Mouse (Mus musculus): ENCODE results near the gene Olfr1512. TPM values are rescaled to one million over a fixed set of nuclear protein-coding genes. Genes with fewer than 3 reads are reported as not detected.
A peak's percentile ranks its signal among the peaks of the same experiment; 100 is the strongest.
"Not testable (repeated sequence)": the region's sequence is repeated elsewhere in the genome, so short reads cannot be mapped to it uniquely, and the experiment has no call there.

Gene Olfr1512
- total RNA-seq (2021), result not detected
- long read RNA-seq, experiment 1, result 0 reads
- long read RNA-seq, experiment 2, result 0 reads

DNA sequence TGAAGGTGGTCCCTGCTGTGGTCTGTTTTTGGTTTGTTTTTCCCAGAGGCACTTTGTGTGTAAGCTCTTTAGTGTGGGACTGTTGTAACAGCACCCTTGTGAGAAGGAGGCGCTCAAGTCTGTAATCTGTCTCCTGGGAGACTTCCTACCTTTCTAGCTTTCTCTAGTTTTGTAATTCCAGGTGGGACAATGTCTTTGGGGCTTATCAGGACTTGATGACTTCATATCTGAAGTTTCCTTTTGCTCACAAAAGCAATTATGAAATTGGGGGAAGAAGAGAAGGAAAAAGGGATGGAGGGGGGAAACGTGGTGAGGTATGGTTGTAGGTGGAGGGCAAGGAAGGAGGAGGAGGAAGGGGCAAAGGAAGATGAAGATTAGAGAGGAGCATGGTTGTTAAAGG lies at the start of gene Olfr1512:
Olfr1512 (minus strand) TSS at position 101 of the 400 bp plus-strand sequence.
- no peak for DNase-seq

DNA sequence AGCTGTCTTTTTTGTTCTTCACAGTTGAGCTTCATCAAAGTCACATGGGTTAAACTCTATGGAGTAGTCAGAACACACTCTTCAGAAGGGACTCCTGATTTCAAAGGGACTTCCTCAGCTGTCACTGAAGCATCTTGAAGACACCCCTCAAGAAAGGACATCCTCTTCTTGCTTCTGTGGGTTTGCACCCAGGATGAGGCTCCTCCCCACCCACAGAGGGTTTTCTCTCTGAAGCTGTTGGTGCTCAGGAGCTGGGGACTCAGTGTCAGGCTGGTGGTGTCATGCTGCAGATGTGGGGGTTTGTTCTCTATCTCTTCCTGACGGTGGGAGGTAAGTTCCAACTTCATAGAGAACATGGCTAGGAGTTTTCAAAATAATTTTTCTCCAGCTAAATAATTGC lies 48.7 kb upstream of the Olfr1512 start:
- DNase-seq, result no peak

DNA sequence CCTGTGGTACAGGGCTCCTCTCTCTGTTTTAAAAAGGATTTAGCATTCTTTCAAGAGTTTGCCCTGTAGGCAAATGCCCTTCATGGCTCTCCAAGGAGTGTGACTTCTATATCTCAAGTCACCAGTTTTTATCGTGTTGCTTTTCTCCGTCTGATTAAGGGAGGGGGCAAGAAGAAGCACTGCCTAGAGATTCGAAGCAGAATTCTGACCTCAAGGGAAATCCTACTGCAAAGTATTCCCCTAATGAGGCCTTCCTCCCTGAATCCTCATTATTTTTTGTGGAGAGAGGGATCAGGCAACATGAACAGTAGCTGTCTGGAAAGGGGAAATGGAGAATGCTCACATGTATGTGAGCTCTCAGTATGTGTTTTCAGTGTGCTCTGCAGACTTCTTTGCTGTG lies 35.3 kb upstream of the Olfr1512 start, which contains the start of gene Olfr1510:
Olfr1510 (minus strand) TSS at position 101 of the 400 bp plus-strand sequence.
- DNase-seq, result no peak

DNA sequence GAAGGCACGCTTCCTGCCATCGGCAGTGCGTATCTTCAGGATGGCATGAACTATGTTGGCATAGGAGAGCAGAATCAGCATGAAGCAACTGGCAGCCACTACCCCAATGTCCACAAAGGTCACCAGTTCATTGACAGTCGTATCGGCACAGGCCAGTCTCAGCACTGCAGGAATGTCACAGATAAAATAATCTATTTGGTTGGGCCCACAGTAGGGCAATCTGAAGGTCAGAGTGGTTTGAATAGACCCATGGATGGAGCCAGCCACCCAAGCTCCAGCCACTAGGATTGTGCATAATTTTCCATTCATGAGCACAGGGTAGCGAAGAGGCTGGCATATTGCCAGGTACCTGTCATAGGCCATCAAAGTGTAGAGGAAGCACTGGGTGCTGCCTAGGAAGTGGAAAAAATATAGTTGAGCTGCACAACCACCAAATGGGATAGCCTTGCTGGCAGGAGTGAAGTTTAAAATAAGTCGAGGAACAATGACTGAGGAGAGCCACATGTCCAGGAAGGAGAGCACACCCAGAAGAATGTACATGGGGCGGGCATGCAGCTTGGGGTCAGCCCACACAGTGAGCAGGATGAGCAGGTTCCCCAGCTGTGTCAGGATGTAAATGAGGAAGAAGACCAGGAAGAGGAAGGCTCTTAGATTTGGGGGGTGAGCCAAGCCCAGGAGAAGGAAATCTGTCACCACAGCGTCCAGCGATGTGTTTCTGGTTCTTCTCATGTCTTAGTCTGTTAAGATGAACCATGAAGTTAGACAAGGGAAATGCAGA lies 31.4 kb upstream of the Olfr1512 start:
- DNase-seq, result not testable (repeated sequence)

DNA sequence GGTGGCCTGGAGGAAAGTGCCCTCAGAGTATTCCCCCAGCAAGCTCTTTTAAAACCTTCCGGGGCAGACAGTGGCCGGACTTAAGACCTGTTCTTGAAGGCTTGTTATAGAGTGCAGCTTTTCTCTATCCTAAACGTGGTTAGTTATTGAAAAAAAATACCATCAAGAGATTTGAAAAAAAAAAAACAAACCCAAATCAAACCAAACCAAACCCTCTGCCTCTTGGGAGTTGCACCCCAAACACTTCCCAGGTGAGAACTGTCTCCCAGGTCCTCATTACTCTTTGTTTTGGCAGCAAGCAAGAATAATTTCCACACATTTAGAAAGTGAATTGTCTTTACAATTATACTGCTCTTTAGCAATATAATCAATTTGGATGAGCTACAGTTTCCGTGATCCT lies 18.3 kb upstream of the Olfr1512 start, which contains the start of gene Olfr1511:
Olfr1511 (minus strand) TSS at position 101 of the 400 bp plus-strand sequence.
- no peak for DNase-seq

DNA sequence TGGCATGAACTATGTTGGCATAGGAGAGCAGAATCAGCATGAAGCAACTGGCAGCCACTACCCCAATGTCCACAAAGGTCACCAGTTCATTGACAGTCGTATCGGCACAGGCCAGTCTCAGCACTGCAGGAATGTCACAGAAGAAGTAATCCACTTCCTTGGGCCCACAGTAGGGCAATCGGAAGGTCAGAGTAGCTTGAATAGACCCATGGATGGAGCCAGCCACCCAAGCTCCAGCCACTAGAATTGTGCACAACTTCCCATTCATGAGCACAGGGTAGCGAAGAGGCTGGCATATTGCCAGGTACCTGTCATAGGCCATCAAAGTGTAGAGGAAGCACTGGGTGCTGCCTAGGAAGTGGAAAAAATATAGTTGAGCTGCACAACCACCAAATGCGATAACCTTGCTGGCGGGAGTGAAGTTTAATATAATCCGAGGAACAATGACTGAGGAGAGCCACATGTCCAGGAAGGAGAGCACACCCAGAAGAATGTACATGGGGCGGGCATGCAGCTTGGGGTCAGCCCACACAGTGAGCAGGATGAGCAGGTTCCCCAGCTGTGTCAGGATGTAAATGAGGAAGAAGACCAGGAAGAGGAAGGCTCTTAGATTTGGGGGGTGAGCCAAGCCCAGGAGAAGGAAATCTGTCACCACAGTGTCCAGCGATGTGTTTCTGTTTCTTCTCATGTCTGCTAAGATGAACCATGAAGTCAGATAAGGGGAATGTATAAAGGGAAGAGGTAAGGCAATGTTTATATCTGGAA lies 11.3 kb upstream of the Olfr1512 start:
- not testable (repeated sequence) for DNase-seq

DNA sequence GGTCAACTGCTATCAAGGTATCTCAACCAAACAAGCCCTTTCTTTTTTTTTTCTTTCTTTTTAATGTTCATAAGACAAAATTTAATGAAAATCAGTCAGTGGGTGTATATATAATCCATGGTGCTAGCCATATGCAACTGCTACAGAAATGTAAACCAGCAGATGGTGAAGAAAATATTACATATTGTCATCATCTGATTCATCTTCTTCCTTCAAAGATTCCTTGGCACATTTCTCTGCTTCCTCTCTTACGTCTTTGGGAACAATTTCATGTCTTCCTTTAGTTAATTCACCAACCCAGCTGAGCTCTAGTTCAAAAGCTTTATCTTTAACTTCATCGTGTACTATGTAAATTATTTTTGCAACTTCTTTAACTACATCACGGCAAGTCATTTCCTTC lies 10.2 kb downstream of the Olfr1512 start:
- DNase-seq, result no peak

DNA sequence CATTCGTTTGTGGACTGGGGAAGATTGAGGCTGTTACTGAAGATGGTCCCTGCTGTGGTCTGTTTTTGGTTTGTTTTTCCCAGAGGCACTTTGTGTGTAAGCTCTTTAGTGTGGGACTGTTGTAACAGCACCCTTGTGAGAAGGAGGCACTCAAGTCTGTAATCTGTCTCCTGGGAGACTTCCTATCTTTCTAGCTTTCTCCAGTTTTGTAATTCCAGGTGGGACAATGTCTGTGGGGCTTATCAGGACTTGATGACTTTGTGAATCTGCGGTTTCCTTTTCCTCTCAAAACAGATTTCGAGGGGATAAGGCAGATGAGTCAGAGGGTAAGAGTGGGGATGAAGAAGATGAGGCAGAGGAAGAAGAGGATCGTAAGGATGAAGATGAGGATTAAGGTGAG lies 22.7 kb downstream of the Olfr1512 start, which contains the start of gene Olfr1513:
Olfr1513 (minus strand) TSS at position 101 of the 400 bp plus-strand sequence.
- no peak for DNase-seq

DNA sequence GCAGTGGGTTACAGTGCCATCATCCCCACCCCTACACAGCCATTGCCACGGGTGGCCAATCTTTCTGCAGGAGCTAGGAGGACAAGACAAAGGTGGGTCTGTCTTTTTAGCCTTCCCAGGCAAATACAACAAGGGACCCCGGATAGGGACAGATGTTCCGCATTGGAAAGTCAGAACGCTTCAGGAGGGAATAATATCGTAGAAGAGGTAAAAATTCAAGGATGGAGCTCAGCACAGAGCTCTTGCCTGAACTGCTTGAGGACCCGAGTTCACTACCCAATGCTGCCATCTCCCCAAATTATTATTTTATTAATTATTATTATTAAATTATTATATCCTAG lies 39.5 kb downstream of the Olfr1512 start:
- DNase-seq, result no peak

DNA sequence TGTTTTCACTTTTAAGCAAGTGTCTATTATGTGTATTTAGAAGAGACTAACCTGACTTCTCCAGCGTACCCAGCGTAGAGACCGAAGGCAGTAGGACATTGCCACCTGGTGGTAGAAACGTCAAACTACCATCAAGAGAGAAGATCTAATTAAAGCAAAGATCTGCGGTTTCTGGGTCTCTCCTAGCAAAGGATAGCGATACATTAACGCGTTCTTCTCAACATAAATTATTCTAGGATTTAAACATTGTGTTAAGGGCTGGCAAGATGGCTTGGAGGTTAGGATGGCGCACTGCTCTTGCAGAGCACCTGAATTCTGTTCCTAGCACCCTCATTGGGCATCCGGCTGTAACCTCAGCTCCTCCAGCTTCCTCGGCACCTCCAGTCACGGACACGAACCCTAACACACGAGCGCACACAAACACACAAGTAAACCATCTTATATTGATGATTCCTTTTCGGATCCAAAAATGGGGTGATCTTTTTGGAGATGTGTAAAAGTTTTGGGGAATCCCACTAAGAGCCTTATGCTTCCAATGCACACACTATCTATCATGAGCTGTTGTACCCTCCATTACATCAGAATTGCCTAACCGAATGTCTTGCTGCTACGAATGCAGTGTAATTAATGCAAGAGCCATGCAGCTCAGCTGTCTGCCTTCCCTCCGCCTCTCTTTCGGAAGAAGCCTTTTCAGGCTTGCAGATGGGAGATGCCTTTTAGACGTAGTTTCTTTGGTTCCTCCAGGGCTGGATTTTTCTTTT lies 40.0 kb downstream of the Olfr1512 start:
- peak; percentile 73 for DNase-seq

DNA sequence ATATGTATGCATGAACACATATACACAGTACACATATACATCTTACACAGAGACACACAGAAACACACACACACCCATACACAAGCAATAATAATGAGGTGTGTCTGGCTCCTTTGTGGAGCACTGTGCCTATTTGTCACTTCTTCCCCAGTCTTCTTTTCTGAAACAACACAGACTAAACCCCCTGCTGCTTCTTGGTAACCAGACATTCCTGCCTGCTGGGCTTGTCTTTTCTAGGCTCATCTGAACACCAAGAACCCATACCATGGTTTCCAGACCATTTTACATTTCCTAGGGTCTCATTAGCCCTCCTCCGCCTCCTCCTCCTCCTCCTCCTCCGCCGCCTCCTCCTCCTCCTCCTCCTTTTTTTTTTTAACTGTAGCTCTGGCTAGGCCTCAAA lies 46.8 kb downstream of the Olfr1512 start:
- no peak for DNase-seq

DNA sequence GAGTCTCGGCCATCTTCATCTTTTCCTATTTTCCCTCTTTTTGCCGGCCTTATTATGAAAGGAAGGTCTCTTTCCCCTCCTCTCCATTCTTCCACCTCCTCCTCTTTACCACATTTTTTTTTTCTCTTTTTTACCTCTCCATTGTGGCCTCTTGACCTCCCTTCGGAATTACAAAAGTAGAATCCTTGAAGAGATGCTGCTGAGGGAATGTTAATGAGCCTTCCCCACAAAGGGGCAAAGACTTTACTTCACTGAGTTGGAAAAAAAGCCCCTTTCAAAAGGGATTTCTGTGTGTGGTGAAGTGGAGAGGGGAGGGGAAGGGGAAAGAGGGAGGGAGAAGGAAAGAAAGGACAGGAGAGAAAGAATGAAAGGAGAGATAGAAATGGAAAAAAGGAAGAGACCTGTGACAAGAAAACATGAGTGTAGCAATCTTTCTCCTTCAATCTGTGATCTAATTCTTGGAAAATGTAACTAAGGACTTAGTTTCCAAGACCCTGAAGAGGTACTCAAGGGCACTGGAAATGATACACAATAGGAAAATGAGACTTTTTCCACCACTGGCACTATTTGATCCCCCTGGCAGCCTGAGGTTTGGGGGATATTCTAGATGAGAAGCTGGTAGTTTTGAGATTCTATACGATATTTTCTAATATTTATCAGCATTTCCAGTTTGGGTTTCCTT lies 47.8 kb downstream of the Olfr1512 start:
- DNase-seq, result no peak

DNA sequence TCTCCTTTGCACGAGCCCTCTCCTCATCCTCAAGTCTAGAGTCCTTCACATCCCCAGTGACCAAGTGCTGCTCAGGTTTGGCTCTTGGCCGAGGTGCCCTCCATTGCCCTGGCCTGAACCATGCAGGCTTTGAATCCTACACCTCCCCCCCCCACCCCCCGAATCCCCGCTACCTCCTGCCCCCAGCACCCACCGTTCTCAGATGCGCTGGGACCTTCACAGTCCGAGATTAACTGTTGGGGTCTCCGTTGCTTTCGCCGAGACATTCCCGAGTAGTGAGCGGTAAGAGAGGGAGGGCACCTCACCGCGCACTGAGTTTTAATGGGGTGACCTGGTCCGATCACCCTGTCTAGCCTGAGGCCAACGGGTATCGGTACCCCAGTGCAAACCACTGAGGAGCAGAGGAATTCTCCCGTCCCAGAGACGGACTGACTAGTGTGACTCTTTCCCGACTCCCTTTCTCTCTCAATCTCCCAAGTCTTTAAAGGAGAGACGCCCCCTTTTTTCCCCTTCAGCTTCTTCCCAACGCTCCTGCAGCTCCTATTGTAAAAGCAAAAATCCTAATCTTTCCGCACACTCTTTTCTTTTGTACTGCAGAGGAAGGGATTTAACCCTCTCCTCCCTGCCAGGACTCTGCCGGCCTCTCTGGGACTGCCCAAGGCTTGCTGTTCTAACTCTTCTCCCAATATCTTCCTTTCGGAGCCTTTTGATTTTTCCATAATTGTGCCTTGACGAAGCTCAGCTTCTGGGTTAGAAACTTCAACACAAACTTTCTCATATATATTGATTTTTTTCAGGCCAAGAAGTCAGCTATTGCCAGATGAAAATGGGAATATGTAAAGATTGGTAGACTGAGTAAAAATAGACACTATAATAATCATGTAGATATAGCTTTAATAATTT lies 50.8 kb downstream of the Olfr1512 start, which contains the start of gene Sall2:
Sall2 (minus strand) TSS at position 853 of the 903 bp plus-strand sequence.
- DNase-seq, result no peak

DNA sequence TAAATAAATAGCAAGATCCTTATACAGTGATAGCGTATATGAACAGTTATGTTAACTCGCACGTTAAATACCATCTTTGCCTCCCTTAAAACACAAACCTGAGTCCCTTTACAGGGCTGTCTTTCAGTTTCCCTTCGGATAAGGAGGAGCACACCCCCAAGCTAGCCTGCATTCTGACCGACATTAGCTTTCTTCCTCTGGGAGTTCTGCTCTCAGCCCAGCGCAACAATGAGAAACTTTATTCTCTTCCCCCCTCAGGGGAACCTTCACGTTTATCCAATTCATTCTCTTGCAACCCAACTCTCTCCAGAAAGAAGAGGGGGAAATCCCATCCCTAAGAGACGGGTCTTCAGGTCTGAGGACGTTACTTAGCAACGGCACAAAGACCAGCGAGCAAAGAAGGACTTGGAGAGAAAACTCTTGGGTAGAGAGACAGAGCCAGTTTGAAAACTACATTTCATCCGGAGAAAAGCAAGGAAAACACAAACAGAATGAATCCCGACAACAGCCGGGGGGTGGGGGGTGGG lies 51.5 kb downstream of the Olfr1512 start:
- no peak for DNase-seq

DNA sequence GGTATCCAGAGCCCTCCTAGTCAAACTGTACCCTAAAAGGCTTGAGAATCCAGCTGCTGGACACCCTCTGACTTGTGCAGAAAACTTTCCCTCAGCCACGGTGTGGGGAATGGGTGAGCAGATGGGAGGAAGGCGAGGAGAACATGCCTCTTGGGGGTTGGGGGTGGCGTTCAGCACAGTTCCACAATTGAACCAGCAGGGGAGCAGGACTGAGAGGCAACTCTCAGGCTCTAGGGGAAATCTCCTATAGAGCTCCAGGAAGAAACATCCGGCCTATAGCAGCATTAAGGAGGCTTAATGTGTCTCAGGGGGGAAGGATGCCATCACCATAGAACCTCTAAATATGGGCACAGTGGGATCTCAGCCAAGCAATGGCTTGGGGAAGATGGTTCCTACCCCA lies 53.1 kb downstream of the Olfr1512 start:
- no peak for DNase-seq

Other genes starting within 250 kb of the Olfr1512 start
- 10 to 100 TPM; 53.1 to 54.0 TPM for gene Supt16, start 181.8 kb downstream of the Olfr1512 start, total RNA-seq (2021)
- 100 to 1,000 TPM in 1 of 2 experiments, 10 to 100 TPM in 1; 71.0 to 103 TPM for gene Chd8, start 121.4 kb downstream of the Olfr1512 start, total RNA-seq (2021)
- 10 to 100 TPM; 41.7 to 52.8 TPM for gene Tox4, start 100.0 kb downstream of the Olfr1512 start, total RNA-seq (2021)
- gene Rab2b, start 99.6 kb downstream of the Olfr1512 start, total RNA-seq (2021), result 10 to 100 TPM; 26.2 to 29.0 TPM
- gene Mettl3, start 74.0 kb downstream of the Olfr1512 start, total RNA-seq (2021), result 10 to 100 TPM; 25.4 to 32.0 TPM
- 10 to 100 TPM in 1 of 2 experiments, 1 to 10 TPM in 1; 7.2 to 10.1 TPM for gene Sall2, start 50.4 kb downstream of the Olfr1512 start, total RNA-seq (2021)
- not detected for gene Olfr1513, start 22.8 kb downstream of the Olfr1512 start, total RNA-seq (2021)
- gene Olfr1511, start 18.2 kb upstream of the Olfr1512 start, total RNA-seq (2021), result not detected
- gene Olfr1510, start 35.2 kb upstream of the Olfr1512 start, total RNA-seq (2021), result not detected
- not detected for gene Olfr1509, start 63.8 kb upstream of the Olfr1512 start, total RNA-seq (2021)
- not detected for gene Olfr1508, start 88.3 kb upstream of the Olfr1512 start, total RNA-seq (2021)
- not detected for gene Olfr1507, start 116.6 kb upstream of the Olfr1512 start, total RNA-seq (2021)